Mouse (Mus musculus) CD4-positive, CD25-positive, alpha-beta regulatory T cell, adult 4 months (primary cell): Measurements from ENCODE around the gene Ppp1r12a. TPM values are rescaled to one million over a fixed set of nuclear protein-coding genes. Genes with fewer than 3 reads are reported as not detected.
"Not testable (repeated sequence)": the region's sequence is repeated elsewhere in the genome, so short reads cannot be mapped to it uniquely, and the experiment has no call there.

Experiments used
- ATAC-seq: one replicate; pipeline ENCODE4 v1.8.0; 2017
- polyA plus RNA-seq, 2 experiments: library from polyadenylated mRNA; unstranded; fragments of 100-300 nt; shearing (Covaris generic); gene quantifications; one replicate each; pipeline ENCODE4 v1.2.1; 2017

Gene Ppp1r12a
- polyA plus RNA-seq, 2 experiments from 2014 or later = 272 to 280 TPM

DNA sequence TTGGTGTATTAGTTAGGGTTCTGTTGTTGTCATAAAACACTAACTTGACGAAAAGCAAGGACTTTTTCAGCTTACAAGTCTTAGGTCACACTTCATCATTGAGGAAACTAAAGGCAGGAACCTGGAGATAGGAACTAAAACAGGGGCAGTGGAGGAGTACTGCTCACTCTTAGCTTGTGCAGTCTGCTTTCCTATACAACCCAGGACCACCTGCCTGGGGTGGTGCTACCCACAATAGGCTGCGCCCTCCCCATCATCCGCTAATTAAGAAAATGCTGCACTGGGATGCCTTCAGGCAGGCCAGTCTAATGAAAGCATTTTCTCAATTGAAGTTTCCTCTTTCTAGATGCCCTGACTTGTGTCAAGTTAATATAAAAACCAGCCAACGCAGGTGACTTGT is 40.1 kb downstream of the Ppp1r12a start:
- ATAC-seq = no peak

DNA sequence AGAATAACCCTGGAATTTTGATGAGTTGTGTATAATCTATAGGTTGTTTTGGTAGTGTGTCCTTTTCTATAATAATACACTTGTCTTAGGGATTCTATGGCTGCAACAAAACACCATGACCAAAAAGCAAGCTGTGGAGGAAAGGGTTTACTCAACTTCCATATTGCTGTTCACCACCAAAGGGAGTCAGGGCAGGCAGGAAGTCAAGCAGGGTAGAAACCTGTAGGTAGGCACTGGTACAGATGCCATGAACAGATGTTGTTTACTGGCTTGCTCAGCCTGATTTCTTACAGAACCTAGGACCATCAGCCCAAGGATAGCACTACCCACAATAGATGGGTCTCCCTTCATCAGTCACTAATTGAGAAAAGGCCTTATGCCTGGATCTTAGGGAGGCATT is 41.4 kb downstream of the Ppp1r12a start:
- ATAC-seq = peak; percentile 66

DNA sequence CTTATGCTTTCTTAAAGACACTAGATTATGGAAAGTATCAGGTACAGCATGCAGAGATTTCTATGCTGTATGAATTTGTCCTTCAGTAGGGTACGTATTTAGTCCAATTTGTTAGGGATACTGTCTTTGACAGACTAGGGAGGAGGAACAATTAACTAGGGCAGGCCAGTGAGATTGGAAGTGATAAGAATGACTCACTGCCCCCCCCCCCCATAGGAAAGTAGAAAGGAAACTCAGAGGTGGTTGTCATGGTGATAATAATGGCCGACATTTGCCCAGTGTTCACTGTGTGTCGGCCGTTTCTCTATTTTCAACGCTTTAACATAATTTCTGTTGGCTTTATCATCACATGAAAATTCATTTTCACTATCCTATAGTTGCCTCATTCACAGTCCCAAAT is 47.4 kb downstream of the Ppp1r12a start:
- peak; percentile 36 for ATAC-seq

DNA sequence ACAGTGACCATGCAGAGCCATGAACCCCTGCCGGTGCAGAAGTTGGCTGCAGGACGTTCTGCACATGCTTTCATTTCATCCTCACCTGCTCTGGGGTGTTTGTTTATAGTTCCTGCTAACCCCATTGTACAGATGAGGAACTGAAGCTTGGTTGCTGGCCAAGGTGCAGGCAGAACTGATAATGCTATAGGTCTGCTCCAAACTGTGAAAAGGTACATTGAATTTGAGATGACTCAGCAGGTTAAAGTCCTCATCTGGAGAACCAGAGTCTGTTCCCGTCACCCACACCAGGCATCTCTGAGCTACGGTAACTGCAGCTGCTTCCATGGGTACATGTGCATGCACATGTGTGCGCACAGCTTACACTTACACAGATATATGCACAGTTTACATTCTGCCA is 62.4 kb downstream of the Ppp1r12a start:
- no peak for ATAC-seq

DNA sequence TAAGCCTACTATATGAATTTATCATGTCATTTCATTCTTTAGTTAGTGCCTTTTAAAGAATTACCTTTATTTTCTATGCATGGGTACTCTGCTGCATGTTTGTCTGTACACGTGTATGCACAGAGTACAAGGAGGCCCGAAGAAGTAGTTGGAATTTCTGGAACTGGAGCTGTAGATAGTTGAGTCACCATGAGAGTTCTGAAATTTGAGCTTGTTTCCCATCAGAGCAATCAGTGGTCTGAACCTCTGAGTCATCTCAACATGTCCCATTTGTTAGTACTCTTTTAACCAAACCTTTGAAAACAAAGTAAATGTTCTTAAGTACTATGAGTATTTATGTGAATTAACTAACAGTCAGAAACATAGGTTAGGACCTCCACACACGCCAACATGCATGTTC is 75.1 kb downstream of the Ppp1r12a start:
- no peak for ATAC-seq

DNA sequence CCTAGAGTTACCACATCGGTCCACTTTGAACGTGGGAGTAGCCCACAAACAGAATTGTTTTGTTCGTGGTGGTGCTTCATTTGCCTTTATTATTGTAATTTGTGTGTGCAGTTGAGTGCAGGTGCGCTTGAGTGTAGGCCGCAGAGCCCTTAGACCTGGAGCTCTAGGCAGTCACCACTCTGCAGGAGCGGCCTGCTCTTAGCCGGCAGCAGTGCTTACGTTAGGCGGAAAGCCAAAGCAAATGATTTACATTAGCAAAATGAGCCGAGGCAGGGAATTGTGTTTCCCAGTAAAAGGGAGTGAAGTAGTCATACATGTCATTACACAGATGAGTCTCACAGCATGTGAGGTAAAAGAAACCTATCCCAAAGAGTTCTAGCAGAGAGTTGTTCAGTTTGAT is 77.1 kb downstream of the Ppp1r12a start:
- no peak for ATAC-seq

DNA sequence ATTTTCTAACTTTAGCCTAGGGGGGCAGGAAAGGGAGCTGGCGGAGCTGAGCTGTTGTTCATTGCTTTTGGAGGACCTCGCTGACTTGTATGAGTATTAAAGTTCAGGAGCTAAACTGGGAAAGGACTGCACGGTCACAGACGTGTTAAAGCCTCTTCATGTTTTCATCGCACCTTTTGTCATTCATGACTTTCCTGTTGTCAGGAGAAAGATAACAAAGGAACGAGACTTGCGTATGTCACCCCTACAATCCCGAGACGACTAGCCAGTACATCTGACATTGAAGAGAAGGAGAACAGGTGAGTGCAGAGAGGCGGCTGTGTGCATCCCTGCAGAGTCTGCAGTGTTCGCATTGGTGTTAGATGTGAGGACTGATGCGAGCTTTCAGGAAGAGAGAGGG is 88.7 kb downstream of the Ppp1r12a start:
- ATAC-seq = no peak

DNA sequence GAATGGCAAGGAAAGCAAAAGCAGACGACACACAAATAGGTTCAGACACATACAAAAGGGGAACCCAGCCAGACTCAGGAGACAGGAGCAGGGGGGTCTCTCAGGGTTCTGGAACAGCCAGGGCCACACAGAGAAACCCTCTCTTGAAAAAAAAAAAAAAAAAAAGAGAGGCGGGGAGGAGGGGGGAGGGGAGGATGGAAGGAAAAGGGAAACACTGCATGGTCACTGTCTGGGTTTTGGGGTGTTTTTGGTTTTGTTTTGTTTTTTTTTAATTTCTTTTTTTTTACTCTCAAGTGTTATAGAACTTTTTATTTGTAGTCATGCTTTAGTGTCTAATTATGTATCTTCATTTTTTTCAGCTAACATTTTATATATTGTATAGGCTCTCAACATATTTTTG is 89.2 kb downstream of the Ppp1r12a start:
- no peak for ATAC-seq

DNA sequence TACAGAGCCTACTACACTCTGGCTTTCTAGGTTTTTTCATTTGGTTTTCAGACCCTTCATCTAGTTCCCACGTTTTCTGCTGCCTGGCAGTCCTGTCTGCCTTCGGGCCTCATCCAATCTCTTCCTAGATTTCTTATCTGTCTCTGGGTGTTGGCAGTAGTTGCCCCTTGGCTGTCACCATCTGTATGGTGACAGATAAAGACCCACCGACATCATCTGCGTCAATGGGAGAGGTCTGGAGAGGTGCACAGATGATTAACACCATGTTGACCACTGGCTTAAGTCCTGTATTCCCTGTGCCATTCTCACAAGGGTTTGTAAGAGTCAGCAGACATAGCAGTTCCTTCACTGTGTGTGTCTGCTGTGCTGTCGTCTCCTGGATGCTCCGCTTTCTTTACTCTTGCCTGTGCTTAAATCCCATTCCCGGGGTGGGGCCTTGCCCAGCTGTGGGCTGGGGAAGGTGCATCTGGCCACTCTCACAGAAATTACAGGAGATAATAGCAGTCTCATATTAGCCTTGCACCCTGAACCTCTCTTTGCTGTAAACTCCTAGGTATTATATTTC is 93.9 kb downstream of the Ppp1r12a start:
- ATAC-seq = no peak

DNA sequence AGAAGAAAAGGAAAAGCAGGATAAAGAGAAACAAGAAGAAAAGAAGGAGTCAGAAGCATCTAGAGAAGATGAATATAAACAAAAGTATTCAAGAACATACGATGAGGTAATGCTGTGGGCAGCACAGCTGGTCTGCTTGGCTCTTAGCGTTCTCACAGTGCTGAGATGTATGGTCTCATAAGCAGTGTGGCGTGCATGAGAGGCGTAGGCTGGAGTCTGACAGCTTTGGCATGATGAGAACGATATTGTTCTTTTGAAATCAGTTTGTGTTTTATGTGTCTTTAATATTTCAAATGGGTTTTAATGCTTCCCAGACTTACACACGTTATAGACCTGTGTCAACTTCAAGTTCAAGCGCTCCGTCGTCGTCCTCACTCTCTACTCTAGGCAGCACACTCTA is 98.9 kb downstream of the Ppp1r12a start:
- ATAC-seq = no peak

DNA sequence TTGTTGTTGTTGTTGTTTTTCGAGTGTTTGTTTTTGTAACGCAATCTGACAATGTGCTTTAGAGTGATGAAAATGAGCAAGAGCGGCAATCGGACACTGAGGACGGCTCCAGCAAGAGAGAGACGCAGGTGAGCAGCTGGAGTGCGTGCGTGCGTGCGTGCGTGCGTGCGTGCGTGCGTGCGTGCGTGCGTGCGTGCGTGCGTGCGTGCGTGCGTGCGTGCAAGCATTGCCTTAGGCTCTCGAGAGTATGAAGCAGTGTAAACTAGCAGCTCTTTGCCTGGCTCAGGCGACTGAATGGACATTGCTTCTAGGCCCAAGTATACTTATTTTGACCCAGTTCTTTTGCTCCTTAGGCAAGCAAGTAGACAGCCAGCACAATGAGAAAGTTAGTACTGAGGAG is 102.6 kb downstream of the Ppp1r12a start:
- ATAC-seq = no peak

DNA sequence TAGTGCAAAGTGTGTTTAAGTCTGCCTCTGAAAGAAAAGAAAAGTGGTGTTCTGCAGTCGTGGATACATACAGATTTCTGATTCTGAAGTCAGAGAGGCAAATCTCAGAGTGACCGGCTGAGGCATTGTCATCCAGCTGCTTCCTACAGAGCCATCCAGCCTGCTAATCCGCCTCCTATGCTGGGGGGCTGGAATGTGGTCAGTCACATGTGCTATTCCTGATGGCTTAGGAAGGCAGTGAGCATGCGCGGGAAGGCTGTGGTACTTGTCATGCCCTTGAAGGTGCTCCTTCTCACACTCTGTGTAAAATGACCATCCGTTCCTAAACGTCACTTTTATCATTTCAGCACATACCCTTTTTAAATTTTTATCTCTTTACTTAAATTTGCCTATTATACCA is 109.2 kb downstream of the Ppp1r12a start:
- ATAC-seq = no peak

DNA sequence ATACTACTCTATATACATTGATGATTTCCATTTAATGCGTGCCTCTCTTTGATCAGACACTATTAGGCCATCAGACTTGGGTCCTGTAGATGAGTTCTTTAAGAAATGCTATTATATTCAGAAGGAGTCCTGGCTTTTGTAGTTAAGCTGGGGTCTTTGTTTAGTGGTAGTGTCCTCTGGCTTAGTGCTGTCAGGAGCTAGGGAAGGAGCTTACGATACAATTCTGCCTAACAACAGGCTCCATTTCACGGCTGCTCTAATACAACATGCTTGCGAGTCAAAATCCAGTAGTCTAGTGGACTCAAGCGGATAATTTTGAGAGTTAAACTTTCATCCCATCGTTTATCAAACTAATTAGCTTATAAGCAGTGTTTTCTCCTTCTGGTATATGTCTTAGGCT is 114.7 kb downstream of the Ppp1r12a start:
- no peak for ATAC-seq

DNA sequence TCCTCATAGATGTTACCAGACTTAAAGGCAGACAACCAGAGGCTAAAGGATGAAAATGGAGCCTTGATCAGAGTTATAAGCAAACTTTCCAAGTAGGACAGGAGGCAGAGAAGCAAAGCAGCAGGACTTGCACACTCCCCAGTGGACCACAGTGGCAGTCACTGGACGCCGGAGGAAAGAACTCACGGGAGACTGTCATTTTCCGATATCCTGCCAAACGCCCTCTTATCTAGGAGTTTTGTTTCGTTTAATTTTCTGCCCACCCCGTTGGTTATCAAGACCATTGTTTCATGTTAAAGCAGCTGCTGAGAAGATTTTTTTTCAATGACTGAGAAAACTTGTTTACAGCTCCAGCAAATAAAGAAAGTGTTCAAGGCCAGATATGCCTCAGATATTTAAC is 115.2 kb downstream of the Ppp1r12a start:
- no peak for ATAC-seq

DNA sequence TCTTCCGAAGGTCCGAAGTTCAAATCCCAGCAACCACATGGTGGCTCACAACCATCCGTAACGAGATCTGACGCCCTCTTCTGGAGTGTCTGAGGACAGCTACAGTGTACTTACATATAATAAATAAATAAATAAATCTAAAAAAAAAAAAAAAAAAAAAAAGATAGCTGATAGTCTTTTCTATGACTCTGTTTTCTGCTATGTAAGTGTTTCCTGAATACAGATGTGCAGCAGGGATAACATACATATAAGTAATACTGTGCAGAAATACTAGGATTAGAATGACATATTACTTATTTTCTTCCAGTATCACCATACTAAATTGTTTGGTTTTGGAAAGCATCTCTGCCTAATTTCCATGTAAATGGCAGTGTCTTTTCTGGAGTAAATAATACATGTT is 119.1 kb downstream of the Ppp1r12a start:
- ATAC-seq = not testable (repeated sequence)

DNA sequence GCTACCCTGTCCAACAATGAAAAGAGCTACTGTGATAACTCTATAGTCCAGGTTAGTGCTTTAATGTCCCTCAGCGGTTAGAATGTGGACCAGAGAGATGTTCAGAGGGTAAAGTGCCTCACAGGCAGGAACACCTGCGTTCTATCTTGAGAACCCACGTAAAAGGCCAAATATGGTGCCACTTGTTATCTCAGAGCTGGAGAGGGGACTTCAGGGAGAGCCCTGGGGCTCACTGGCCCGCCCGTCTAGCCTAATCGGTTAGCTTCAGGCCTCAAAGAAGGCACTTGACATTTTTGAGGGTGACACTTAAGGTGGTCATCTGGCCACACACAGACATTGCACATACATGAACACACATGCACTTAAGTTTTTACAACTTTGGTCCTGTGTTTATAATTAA is 120.4 kb downstream of the Ppp1r12a start:
- ATAC-seq = no peak

DNA sequence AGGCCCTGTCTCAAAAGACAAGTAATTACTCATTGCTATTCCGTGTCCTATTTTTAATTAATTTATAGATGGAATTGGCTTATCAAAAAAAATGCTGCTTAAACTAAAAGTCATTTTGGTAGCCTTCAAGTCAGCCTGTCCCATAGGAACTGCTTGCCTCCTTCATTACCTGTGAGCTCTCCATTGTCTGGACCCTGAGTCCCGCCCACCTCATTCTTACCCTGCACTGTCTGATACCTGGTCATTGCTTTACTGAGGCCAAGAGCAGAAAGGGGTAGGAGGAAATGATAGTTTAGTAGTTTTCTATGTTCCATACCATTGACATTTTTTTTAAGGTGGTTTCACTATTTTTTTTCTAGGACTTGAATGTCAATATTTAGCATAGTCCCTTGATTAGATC is 121.4 kb downstream of the Ppp1r12a start:
- ATAC-seq = no peak

DNA sequence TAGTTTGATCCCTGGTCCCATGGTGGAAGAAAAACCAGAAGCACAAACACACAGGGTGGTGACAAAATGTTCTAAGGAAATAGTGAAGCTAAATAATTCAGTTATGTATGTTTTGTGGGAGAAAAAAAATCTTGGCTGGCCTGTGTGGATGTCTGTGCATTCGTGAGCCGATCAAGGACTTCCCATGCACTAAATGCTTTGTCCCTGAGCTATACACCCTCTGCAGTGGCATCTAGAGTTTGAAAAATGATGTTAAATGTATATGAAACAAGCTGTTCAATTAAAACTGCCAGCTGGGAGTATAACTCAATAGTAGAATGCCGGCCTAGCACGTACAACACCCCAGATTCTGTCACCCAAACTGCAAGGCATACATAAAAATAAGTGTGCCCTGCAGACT is 121.8 kb downstream of the Ppp1r12a start:
- ATAC-seq = no peak

DNA sequence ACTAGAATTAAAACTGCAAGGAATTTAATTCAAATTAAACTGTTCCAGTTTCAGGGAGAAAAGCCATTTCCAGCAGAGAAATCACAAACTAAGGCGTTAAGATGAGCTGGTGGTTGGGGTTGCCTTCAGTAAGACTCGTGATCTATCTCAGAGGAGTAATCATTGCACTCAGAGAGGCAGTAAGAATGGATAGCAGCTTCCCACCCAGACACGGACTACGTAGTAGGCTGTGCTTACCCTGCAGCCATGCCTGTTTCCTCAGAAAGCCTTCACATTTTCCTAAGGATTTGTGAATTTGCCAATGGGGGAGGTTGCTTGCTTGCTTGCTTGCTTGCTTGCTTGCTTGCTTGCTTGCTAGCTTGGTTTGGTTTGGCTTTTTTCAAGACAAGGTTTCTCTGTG is 122.5 kb downstream of the Ppp1r12a start:
- no peak for ATAC-seq

DNA sequence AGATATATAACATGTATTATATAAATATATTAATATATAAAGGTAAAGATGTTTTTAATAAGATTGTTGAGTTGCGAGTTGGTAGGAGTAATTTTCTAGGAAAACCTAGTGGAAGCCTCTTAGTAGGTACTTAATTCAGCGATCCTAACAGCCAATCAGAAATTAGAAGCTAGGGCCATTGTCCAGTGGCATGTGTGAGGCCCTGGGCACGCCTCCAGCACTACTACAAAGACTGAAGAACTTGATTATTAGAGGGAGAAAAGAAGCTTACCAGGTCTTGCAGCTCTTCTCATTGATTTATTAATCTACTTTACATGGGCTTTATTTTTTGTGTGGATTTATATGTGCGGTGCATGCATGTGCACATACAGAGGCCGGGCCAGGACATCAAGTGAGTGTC is 123.0 kb downstream of the Ppp1r12a start:
- ATAC-seq = no peak

DNA sequence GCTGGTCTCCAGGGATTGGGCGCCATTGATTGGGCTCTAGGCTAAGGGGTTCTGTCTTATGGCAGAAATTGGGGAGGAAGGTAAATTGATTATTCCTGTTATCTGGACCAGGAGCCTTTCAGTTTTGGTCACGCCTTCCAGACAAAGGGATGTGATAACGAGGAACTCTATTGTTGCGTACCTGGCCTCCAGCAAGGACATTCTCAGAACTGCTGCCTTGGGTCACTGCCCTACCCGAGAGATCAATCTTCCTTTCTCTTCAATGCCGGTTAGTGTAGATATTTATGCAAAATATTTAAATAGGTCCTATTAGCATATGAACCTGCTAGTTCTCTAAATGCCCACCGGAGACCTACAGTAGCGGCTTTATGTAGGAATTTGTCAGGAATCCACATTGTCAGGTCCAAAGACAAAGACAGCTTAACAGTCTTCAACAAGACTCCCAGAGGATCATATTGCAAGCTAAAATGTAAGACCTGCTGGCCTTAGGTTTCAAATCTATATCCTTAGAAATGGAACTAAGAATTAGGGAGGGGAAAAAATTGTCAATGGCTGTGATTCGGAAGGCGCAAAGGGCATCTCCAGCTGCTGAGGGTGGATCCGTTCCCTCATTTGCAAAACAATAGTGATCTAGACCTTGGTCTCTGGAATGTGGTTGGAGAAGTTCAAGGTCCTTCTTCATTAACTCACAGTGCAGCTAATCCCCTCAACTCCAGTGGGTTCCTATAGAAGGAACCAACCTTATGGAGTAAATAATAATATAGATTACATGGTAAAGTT is 124.9 kb downstream of the Ppp1r12a start:
- no peak for ATAC-seq

DNA sequence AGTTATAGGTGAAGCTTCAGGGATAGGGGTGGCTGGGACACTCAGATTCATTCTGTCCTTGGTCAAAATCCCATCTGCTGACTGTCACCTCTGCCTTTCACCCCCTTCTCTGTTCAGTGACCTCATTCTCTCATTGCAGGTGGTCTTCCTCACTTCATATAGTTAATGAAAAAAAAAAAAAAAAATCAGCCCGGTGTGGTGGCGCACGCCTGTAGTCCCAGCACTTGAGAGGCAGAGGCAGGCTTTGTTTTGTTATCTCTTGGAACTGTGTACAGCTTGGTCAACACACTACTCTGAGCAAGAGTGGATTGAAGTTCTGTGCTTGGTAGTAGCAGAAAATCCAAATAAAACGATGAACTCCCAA is 125.4 kb downstream of the Ppp1r12a start:
- no peak for ATAC-seq

DNA sequence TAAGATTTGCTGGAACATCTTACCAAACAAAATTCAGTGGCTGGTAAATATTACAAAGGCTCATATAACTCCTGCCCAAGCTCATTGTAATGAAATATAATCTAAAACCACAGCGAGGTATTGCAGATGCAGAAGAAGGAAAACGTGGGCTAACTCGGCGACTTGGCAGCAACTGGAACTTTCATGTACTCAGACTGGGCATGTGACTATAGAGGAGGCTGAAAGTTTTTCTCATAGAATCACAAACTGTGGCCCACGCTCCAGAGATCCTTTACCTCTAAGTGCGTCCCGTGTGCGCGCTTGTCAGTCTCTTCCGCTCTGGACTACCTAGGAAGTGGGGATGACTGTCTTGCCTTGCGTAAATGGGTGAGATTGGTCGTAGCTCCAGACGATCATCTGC is 128.1 kb downstream of the Ppp1r12a start:
- ATAC-seq = no peak

DNA sequence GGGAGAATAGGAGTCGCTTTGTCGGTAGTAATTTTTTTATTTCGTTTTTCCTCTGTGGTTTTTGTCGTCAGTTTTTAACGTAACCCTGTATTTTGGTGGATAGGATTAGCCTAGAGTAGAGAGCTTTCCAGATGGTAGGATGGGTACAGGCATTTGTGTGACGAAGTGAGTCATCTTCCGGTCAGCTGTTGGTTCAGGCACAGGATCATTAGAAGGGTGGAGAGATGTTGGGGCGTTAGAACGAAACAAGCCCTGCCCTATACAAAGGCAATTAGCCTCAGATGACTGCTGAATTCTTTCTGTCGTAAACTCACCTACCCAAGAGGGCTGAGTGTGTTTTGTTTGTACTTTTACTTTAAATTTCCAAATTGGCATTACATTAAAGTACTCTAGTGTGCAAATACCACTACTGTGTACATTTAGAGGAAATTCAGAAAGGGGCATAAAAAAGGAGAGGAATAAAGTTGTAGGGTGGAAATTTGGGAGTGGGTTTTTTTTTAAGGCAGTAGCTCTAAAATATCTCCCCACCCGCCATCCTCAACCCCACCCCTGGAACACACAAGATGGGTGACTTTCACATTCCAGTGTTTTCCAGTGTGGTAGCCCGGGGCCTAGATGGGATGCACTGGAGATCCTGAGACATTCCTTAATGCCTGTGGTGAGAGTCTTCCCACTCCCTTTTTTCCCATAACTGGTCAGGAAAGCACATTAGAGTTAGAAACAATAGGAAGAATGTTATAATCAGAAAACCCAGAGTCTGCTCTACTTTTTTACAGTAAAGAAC is 129.9 kb downstream of the Ppp1r12a start:
- no peak for ATAC-seq
